Mouse (Mus musculus): ENCODE measurements around the gene Tbc1d32. TPM values are rescaled to one million over a fixed set of nuclear protein-coding genes. Genes with fewer than 3 reads are reported as not detected.

Tbc1d32 gene
- total and polyA plus RNA-seq, 2 experiments from 2014 or later = 2.2 to 6.8 TPM

- peak overlapping the region; percentile 87 for H3K9ac ChIP-seq
- H3K9me3 ChIP-seq (ENCODE audit: low read length) = no peaks in the 10 kb centered on the region
- TF ChIP-seq CTCF (IDR thresholded peaks at IDR 0.05; ENCODE audit: low read depth) = peak; percentile 48
- peak overlapping the region; percentile 91 for H3K27ac ChIP-seq (ENCODE audit: low read depth, low read length)
- under 1% methylated on average over 50 of the region's 50 CpGs for WGBS
- no peaks in the 10 kb centered on the region for H3K27me3 ChIP-seq (ENCODE audit: insufficient read depth, low read length)
- DNase-seq (peak; percentile 87), ATAC-seq (peak; percentile 93)
- peak overlapping the region; percentile 57 for H3K4me3 ChIP-seq (ENCODE audit: low read depth, low read length)
- H3K4me2 ChIP-seq (ENCODE audit: low read depth) = peak overlapping the region; percentile 88
- peaks cover 8% of the 10 kb centered on the region; the same call in 1 of the 2 replicates for H3K4me1 ChIP-seq (ENCODE audit: insufficient read depth)
- no peaks in the 10 kb centered on the region for H3K36me3 ChIP-seq (ENCODE audit: insufficient read depth)
Observed at GRCm38 (mm10) chr10:56114951-56115635, 113.4 kb downstream of the Tbc1d32 start.

- Histone ChIP-seq H3K36me3 (ENCODE audit: insufficient read depth) (no peaks in the 10 kb centered on the region), H3K27ac (ENCODE audit: low read depth, low read length) (no peak overlapping the region), H3K4me2 (ENCODE audit: low read depth) (peak overlapping the region; percentile 31), H3K4me3 (ENCODE audit: low read depth, low read length) (0 out of 2 replicates have a peak overlapping the region, but pooled peaks have one; percentile 12), H3K9ac (peak overlapping the region; percentile 33), H3K4me1 (ENCODE audit: insufficient read depth) (no peaks in the 10 kb centered on the region), H3K27me3 (ENCODE audit: insufficient read depth, low read length) (no peaks in the 10 kb centered on the region), H3K9me3 (ENCODE audit: low read length) (no peaks in the 10 kb centered on the region)
- ATAC-seq (peak; percentile 30), DNase-seq (no peak)
- 43% methylated on average over 1 of the region's 1 CpGs for WGBS
- no peak for TF ChIP-seq CTCF (IDR thresholded peaks at IDR 0.05; ENCODE audit: low read depth)
Observed at GRCm38 (mm10) chr10:56106996-56107334, 121.5 kb downstream of the Tbc1d32 start.

GRCm38 (mm10) chr10:56106333-56106995, 122.0 kb downstream of the Tbc1d32 start, which contains the start of gene Msl3l2:
Gene Msl3l2 (plus strand): TSS chr10:56106917.
- Histone ChIP-seq H3K4me1 (ENCODE audit: insufficient read depth) (no peaks in the 10 kb centered on the region), H3K4me2 (ENCODE audit: low read depth) (peak within 1 kb of the TSS; percentile 31), H3K27ac (ENCODE audit: low read depth, low read length) (no peak within 1 kb of the TSS), H3K9me3 (ENCODE audit: low read length) (no peaks in the 10 kb centered on the region), H3K4me3 (ENCODE audit: low read depth, low read length) (0 out of 2 replicates have a peak within 1 kb of the TSS, but pooled peaks have one; percentile 12), H3K36me3 (ENCODE audit: insufficient read depth) (no peaks in the 10 kb centered on the region), H3K27me3 (ENCODE audit: insufficient read depth, low read length) (no peaks in the 10 kb centered on the region), H3K9ac (peak within 1 kb of the TSS; percentile 33)
- DNase-seq = peak; percentile 75
- peak; percentile 94 for ATAC-seq
- peak; percentile 63 for TF ChIP-seq CTCF (IDR thresholded peaks at IDR 0.05; ENCODE audit: low read depth)
- 29% methylated on average over 18 of the region's 18 CpGs for WGBS

- Histone ChIP-seq H3K9ac (no peak overlapping the region), H3K4me1 (ENCODE audit: insufficient read depth) (no peaks in the 10 kb centered on the region), H3K4me2 (ENCODE audit: low read depth) (no peak overlapping the region), H3K9me3 (ENCODE audit: low read length) (no peaks in the 10 kb centered on the region), H3K27ac (ENCODE audit: low read depth, low read length) (no peak overlapping the region), H3K36me3 (ENCODE audit: insufficient read depth) (no peaks in the 10 kb centered on the region), H3K4me3 (ENCODE audit: low read depth, low read length) (no peak overlapping the region), H3K27me3 (ENCODE audit: insufficient read depth, low read length) (no peaks in the 10 kb centered on the region)
- TF ChIP-seq CTCF (IDR thresholded peaks at IDR 0.05; ENCODE audit: low read depth) = no peak
- DNase-seq (no peak), ATAC-seq (no peak)
- WGBS = 91% methylated on average over 3 of the region's 3 CpGs
Observed at GRCm38 (mm10) chr10:56099641-56100310, 128.7 kb downstream of the Tbc1d32 start.

GRCm38 (mm10) chr10:56099126-56099525, 129.4 kb downstream of the Tbc1d32 start:
- 84% methylated on average over 3 of the region's 3 CpGs for WGBS
- Histone ChIP-seq H3K9me3 (ENCODE audit: low read length) (no peaks in the 10 kb centered on the region), H3K36me3 (ENCODE audit: insufficient read depth) (no peaks in the 10 kb centered on the region), H3K4me1 (ENCODE audit: insufficient read depth) (no peaks in the 10 kb centered on the region), H3K4me3 (ENCODE audit: low read depth, low read length) (no peak overlapping the region), H3K27me3 (ENCODE audit: insufficient read depth, low read length) (no peaks in the 10 kb centered on the region), H3K27ac (ENCODE audit: low read depth, low read length) (no peak overlapping the region), H3K9ac (no peak overlapping the region), H3K4me2 (ENCODE audit: low read depth) (no peak overlapping the region)
- DNase-seq = no peak
- no peak for TF ChIP-seq CTCF (IDR thresholded peaks at IDR 0.05; ENCODE audit: low read depth)
- ATAC-seq = no peak

GRCm38 (mm10) chr10:56096757-56097156, 131.7 kb downstream of the Tbc1d32 start:
- Histone ChIP-seq H3K9me3 (ENCODE audit: low read length) (no peaks in the 10 kb centered on the region), H3K4me2 (ENCODE audit: low read depth) (no peak overlapping the region), H3K27me3 (ENCODE audit: insufficient read depth, low read length) (no peaks in the 10 kb centered on the region), H3K27ac (ENCODE audit: low read depth, low read length) (no peak overlapping the region), H3K9ac (no peak overlapping the region), H3K36me3 (ENCODE audit: insufficient read depth) (no peaks in the 10 kb centered on the region), H3K4me1 (ENCODE audit: insufficient read depth) (no peaks in the 10 kb centered on the region), H3K4me3 (ENCODE audit: low read depth, low read length) (no peak overlapping the region)
- TF ChIP-seq CTCF (IDR thresholded peaks at IDR 0.05; ENCODE audit: low read depth) = no peak
- ATAC-seq (no peak), DNase-seq (no peak)

GRCm38 (mm10) chr10:56094586-56094985, 133.9 kb downstream of the Tbc1d32 start:
- Histone ChIP-seq H3K9me3 (ENCODE audit: low read length) (no peaks in the 10 kb centered on the region), H3K36me3 (ENCODE audit: insufficient read depth) (no peaks in the 10 kb centered on the region), H3K27me3 (ENCODE audit: insufficient read depth, low read length) (no peaks in the 10 kb centered on the region), H3K4me2 (ENCODE audit: low read depth) (no peak overlapping the region), H3K9ac (no peak overlapping the region), H3K4me3 (ENCODE audit: low read depth, low read length) (no peak overlapping the region), H3K4me1 (ENCODE audit: insufficient read depth) (no peaks in the 10 kb centered on the region), H3K27ac (ENCODE audit: low read depth, low read length) (no peak overlapping the region)
- ATAC-seq = no peak
- 77% methylated on average over 5 of the region's 5 CpGs for WGBS
- no peak for DNase-seq
- TF ChIP-seq CTCF (IDR thresholded peaks at IDR 0.05; ENCODE audit: low read depth) = no peak
